Mouse (Mus musculus): ENCODE measurements around the gene Rassf1. TPM values are rescaled to one million over a fixed set of nuclear protein-coding genes. Genes with fewer than 3 reads are reported as not detected.

The Rassf1 gene
- total RNA-seq, 2 experiments from 2014 or later = 24.6 to 40.3 TPM

Other genes with a start within 250 kb of the Rassf1 start
- 5.8 and 18.8 TPM in 2 replicates for gene Hemk1, start 213.2 kb upstream of the Rassf1 start, total RNA-seq (2014; fragmentation: Nextera tagmentation)
- 4.9 and 9.0 TPM in 2 replicates for gene Hemk1, start 213.2 kb upstream of the Rassf1 start, total RNA-seq (2017)
- not detected in 2 replicates for gene 6430571L13Rik, start 211.0 kb upstream of the Rassf1 start, total RNA-seq (2014; fragmentation: Nextera tagmentation)
- 0.47 TPM in 1 of 2 replicates, not detected in the other for gene 6430571L13Rik, start 211.0 kb upstream of the Rassf1 start, total RNA-seq (2017)
- gene Cacna2d2, start 151.9 kb upstream of the Rassf1 start, total RNA-seq (2014; fragmentation: Nextera tagmentation) = 0.10 TPM in 1 of 2 replicates, not detected in the other
- not detected in 2 replicates for gene Cacna2d2, start 151.9 kb upstream of the Rassf1 start, total RNA-seq (2017)
- 15.0 and 18.4 TPM in 2 replicates for gene Tmem115, start 17.6 kb upstream of the Rassf1 start, total RNA-seq (2014; fragmentation: Nextera tagmentation)
- gene Tmem115, start 17.6 kb upstream of the Rassf1 start, total RNA-seq (2017) = 13.3 and 15.7 TPM in 2 replicates
- gene Cyb561d2, start 9.4 kb upstream of the Rassf1 start, total RNA-seq (2014; fragmentation: Nextera tagmentation) = 5.3 and 16.6 TPM in 2 replicates
- gene Cyb561d2, start 9.4 kb upstream of the Rassf1 start, total RNA-seq (2017) = 14.5 and 15.0 TPM in 2 replicates
- 14.8 and 19.1 TPM in 2 replicates for gene Nprl2, start 9.3 kb upstream of the Rassf1 start, total RNA-seq (2014; fragmentation: Nextera tagmentation)
- gene Nprl2, start 9.3 kb upstream of the Rassf1 start, total RNA-seq (2017) = 7.5 and 8.7 TPM in 2 replicates
- not detected in 2 replicates for gene Zmynd10, start 4.3 kb upstream of the Rassf1 start, total RNA-seq (2014; fragmentation: Nextera tagmentation)
- not detected in 2 replicates for gene Zmynd10, start 4.3 kb upstream of the Rassf1 start, total RNA-seq (2017)
- gene Tusc2, start 11.7 kb downstream of the Rassf1 start, total RNA-seq (2014; fragmentation: Nextera tagmentation) = 27.2 and 33.6 TPM in 2 replicates
- 15.6 and 26.1 TPM in 2 replicates for gene Tusc2, start 11.7 kb downstream of the Rassf1 start, total RNA-seq (2017)
- 7.6 and 23.6 TPM in 2 replicates for gene Hyal2, start 16.4 kb downstream of the Rassf1 start, total RNA-seq (2014; fragmentation: Nextera tagmentation)
- gene Hyal2, start 16.4 kb downstream of the Rassf1 start, total RNA-seq (2017) = 5.4 and 8.3 TPM in 2 replicates
- gene Hyal1, start 25.4 kb downstream of the Rassf1 start, total RNA-seq (2014; fragmentation: Nextera tagmentation) = 1.1 and 5.9 TPM in 2 replicates
- gene Hyal1, start 25.4 kb downstream of the Rassf1 start, total RNA-seq (2017) = 1.1 and 4.3 TPM in 2 replicates
- gene Naa80, start 27.3 kb downstream of the Rassf1 start, total RNA-seq (2014; fragmentation: Nextera tagmentation) = 46.2 and 49.0 TPM in 2 replicates
- gene Naa80, start 27.3 kb downstream of the Rassf1 start, total RNA-seq (2017) = 15.8 and 25.8 TPM in 2 replicates
- gene Hyal3, start 29.3 kb downstream of the Rassf1 start, total RNA-seq (2014; fragmentation: Nextera tagmentation) = 5.1 and 9.4 TPM in 2 replicates
- gene Hyal3, start 29.3 kb downstream of the Rassf1 start, total RNA-seq (2017) = 0.61 and 3.3 TPM in 2 replicates
- 226 and 251 TPM in 2 replicates for gene Ifrd2, start 36.1 kb downstream of the Rassf1 start, total RNA-seq (2014; fragmentation: Nextera tagmentation)
- 103 and 192 TPM in 2 replicates for gene Ifrd2, start 36.1 kb downstream of the Rassf1 start, total RNA-seq (2017)
- gene Sema3b, start 57.7 kb downstream of the Rassf1 start, total RNA-seq (2014; fragmentation: Nextera tagmentation) = 0.50 TPM in 1 of 2 replicates, not detected in the other
- gene Sema3b, start 57.7 kb downstream of the Rassf1 start, total RNA-seq (2017) = not detected in 2 replicates
- gene Gnai2, start 83.8 kb downstream of the Rassf1 start, total RNA-seq (2014; fragmentation: Nextera tagmentation) = 204 and 225 TPM in 2 replicates
- gene Gnai2, start 83.8 kb downstream of the Rassf1 start, total RNA-seq (2017) = 215 and 228 TPM in 2 replicates
- not detected in 2 replicates for gene Slc38a3, start 118.0 kb downstream of the Rassf1 start, total RNA-seq (2014; fragmentation: Nextera tagmentation)
- gene Slc38a3, start 118.0 kb downstream of the Rassf1 start, total RNA-seq (2017) = not detected in 2 replicates
- gene Gnat1, start 128.2 kb downstream of the Rassf1 start, total RNA-seq (2014; fragmentation: Nextera tagmentation) = not detected in 2 replicates
- gene Gnat1, start 128.2 kb downstream of the Rassf1 start, total RNA-seq (2017) = 5.3 TPM in 1 of 2 replicates, not detected in the other
- gene Sema3f, start 158.9 kb downstream of the Rassf1 start, total RNA-seq (2014; fragmentation: Nextera tagmentation) = 0.94 TPM in 1 of 2 replicates, not detected in the other
- gene Sema3f, start 158.9 kb downstream of the Rassf1 start, total RNA-seq (2017) = not detected in 2 replicates
- 172 and 186 TPM in 2 replicates for gene Rbm5, start 219.4 kb downstream of the Rassf1 start, total RNA-seq (2014; fragmentation: Nextera tagmentation)
- gene Rbm5, start 219.4 kb downstream of the Rassf1 start, total RNA-seq (2017) = 236 and 244 TPM in 2 replicates